Mouse (Mus musculus) intestine, postnatal 0 days (tissue): ENCODE results near the gene Atp1a1. TPM values are rescaled to one million over a fixed set of nuclear protein-coding genes. Genes with fewer than 3 reads are reported as not detected.

ENCODE experiments used
- ATAC-seq: fragments of 200-750 bp; cut with Nextera tagmentation; 2 replicates; pipeline ENCODE4 v1.8.0; 2017; ENCODE audit warnings: mild to moderate bottlenecking, moderate TSS enrichment, moderate library complexity
- H3K27ac ChIP-seq: fragments of 300-500 bp; sonication (generic); 2 replicates; pipeline ENCODE4 v1.5.1; 2014; ENCODE audit warnings: mild to moderate bottlenecking, low read depth, low read length, moderate library complexity
- H3K27me3 ChIP-seq: fragments of 300-500 bp; sonication (generic); replicated peaks from 2 replicates; pipeline ENCODE4 v1.6.1; 2014; ENCODE audit warnings: low read length, mixed read lengths; ENCODE audit not compliant: control insufficient read depth, insufficient read depth
- H3K36me3 ChIP-seq: fragments of 300-500 bp; sonication (generic); 2 replicates; pipeline ENCODE4 v1.6.1; 2014; ENCODE audit warnings: mild to moderate bottlenecking, moderate library complexity; ENCODE audit not compliant: control insufficient read depth, insufficient read depth
- H3K4me1 ChIP-seq: fragments of 300-500 bp; sonication (generic); replicated peaks from 2 replicates; pipeline ENCODE4 v1.6.1; 2014; ENCODE audit warnings: antibody characterized with exemption, low read length, mixed read lengths; ENCODE audit not compliant: control insufficient read depth, insufficient read depth
- H3K4me2 ChIP-seq: fragments of 300-500 bp; sonication (generic); replicated peaks from 2 replicates; pipeline ENCODE4 v1.6.1; 2014; ENCODE audit warnings: low read depth, mild to moderate bottlenecking, moderate library complexity
- H3K4me3 ChIP-seq: fragments of 300-500 bp; sonication (generic); 2 replicates; pipeline ENCODE4 v1.5.1; 2014; ENCODE audit warnings: low read depth, low read length
- H3K9ac ChIP-seq: fragments of 300-500 bp; sonication (generic); 2 replicates; pipeline ENCODE4 v1.6.1; 2014; ENCODE audit warnings: mild to moderate bottlenecking, low read depth, low read length
- H3K9me3 ChIP-seq: fragments of 300-500 bp; sonication (generic); 2 replicates; pipeline ENCODE4 v1.6.1; 2016; ENCODE audit warnings: mixed run types; ENCODE audit not compliant: control insufficient read depth
- CTCF ChIP-seq: sonication (generic); IDR thresholded peaks from 2 replicates; pipeline ENCODE4 v1.5.1; 2016; ENCODE audit warnings: low read depth, mild to moderate bottlenecking, control low read depth, antibody characterized with exemption, moderate library complexity
- WGBS: fragments of 180-500 bp; shearing (Covaris S2); extraction: QIAGEN DNeasy Blood & Tissue Kit; methylation state at CpG from one replicate; pipeline ENCODE4 v1.1.7; 2014; 5-methylcytosine and 5-hydroxymethylcytosine counted together
- polyA plus RNA-seq: library from polyadenylated mRNA; unstranded; fragments of >200 nt; fragmentation: Nextera tagmentation; extraction: Ambion mirVana; gene quantifications from 2 replicates; pipeline ENCODE4 v1.2.1, GENCODE M21; 2015

The Atp1a1 gene
- polyA plus RNA-seq, 1 experiment from 2014 or later: 318 TPM

GRCm38 (mm10) chr3:101592281-101593265, 11.9 kb downstream of the Atp1a1 start:
- WGBS: 86% methylated on average over 21 of the region's 21 CpGs
- Histone ChIP-seq H3K9ac (no peak overlapping the region), H3K27me3 (no peaks in the 10 kb centered on the region), H3K27ac (no peak overlapping the region; the same call in 1 of the 2 replicates), H3K4me1 (peaks cover 12% of the 10 kb centered on the region), H3K36me3 (peaks cover 79% of the 10 kb centered on the region), H3K4me2 (no peak overlapping the region), H3K9me3 (no peaks in the 10 kb centered on the region), H3K4me3 (no peak overlapping the region)
- no peak for TF ChIP-seq CTCF
- ATAC-seq: no peak

DNA sequence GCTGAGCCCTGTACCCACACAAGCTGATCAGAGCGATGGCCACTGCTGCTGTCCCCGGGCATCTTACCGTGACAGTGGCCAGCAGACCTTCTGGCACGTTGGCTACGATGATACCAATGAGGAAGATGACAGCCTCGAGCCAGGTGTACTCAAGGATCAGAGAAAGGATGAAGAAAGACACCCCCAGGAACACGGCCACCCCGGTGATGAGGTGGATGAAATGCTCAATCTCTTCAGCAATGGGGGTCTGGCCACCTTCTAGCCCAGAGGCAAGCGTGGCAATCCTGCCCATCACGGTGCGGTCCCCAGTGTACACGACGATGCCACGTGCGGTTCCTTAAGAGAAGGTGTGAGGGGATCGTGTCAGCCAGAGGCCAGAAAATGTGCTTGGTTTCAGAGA, 14.1 kb downstream of the Atp1a1 start:
- Histone ChIP-seq H3K4me2 (no peak overlapping the region), H3K27me3 (no peaks in the 10 kb centered on the region), H3K36me3 (peaks cover 100% of the 10 kb centered on the region), H3K27ac (no peak overlapping the region), H3K4me3 (no peak overlapping the region), H3K9me3 (no peaks in the 10 kb centered on the region), H3K9ac (no peak overlapping the region), H3K4me1 (no peaks in the 10 kb centered on the region)
- no peak for TF ChIP-seq CTCF
- ATAC-seq: no peak
- 94% methylated on average over 16 of the region's 16 CpGs for WGBS

DNA sequence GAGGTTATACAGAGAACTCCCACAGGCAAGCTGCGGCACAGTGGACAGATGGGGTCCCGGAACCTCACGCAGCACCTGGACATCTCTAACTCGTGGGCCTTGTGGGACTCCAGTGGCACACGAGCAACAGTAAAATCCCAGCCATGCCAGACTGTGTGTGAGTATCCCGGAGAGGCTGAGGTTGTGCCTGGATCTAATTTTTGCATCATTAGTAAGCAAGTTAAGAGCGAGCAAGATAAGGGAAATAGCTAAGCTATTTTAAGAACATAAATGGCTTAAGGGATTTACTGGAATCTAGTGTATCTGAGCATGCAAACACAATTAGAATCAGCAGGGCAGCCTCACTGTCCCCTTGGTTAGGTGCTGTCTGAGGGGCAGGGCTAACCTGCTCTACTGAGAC, 16.2 kb downstream of the Atp1a1 start:
- H3K36me3 ChIP-seq: peaks cover 99% of the 10 kb centered on the region
- WGBS: 82% methylated on average over 7 of the region's 7 CpGs
- H3K4me1 ChIP-seq: no peaks in the 10 kb centered on the region
- H3K9ac ChIP-seq: no peak overlapping the region
- no peak for TF ChIP-seq CTCF
- ATAC-seq: no peak
- H3K27me3 ChIP-seq: no peaks in the 10 kb centered on the region
- H3K4me2 ChIP-seq: no peak overlapping the region
- no peak overlapping the region for H3K27ac ChIP-seq
- no peaks in the 10 kb centered on the region for H3K9me3 ChIP-seq
- H3K4me3 ChIP-seq: no peak overlapping the region

DNA sequence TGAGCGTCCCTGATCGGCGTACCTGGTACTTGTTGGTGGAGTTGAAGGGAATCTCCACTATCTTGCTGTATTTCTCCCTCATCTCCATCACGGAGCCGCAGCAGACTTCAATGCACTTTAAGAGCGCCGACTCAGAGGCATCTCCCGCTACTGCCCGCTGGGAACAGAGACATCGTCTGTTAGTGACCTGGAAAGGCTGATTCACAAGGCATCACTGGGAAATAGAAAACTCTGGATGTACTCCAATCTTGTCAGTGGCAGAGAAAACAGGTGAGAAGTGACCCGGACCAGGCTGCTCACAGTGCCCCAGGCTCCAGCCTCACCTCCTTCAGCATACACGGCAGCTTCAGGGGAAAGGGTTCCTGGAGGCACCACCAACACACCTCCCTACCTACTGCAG, 17.7 kb downstream of the Atp1a1 start:
- H3K9me3 ChIP-seq: no peaks in the 10 kb centered on the region
- no peak overlapping the region for H3K4me2 ChIP-seq
- H3K4me3 ChIP-seq: no peak overlapping the region
- ATAC-seq: no peak
- WGBS: 87% methylated on average over 12 of the region's 12 CpGs
- H3K27ac ChIP-seq: no peak overlapping the region
- H3K4me1 ChIP-seq: no peaks in the 10 kb centered on the region
- no peak for TF ChIP-seq CTCF
- no peak overlapping the region for H3K9ac ChIP-seq
- H3K36me3 ChIP-seq: peaks cover 99% of the 10 kb centered on the region
- H3K27me3 ChIP-seq: no peaks in the 10 kb centered on the region

DNA sequence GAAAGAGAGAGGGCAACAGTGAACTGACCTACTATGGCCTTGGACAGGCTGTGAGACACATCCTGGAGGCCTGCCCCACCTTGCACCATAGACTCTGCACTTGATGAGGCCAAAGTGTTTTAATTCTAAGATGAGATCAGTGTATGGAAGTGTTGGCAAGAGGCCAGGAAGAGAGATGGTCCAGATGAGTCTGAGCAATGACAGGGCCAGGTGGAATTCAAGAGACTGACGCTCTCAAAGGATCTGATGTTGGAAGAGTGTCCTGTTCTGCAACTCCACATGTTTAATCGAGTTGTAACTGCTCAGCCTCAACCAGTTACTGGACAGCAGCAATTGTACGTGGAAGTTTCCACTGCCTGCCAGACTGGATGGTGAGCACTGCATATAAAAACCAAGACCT, 26.4 kb downstream of the Atp1a1 start:
- Histone ChIP-seq H3K36me3 (peaks cover 79% of the 10 kb centered on the region), H3K9ac (no peak overlapping the region), H3K4me1 (no peaks in the 10 kb centered on the region), H3K9me3 (no peaks in the 10 kb centered on the region), H3K27me3 (no peaks in the 10 kb centered on the region), H3K4me2 (no peak overlapping the region), H3K4me3 (no peak overlapping the region), H3K27ac (peak overlapping the region; percentile 46; the same call in 1 of the 2 replicates)
- no peak for ATAC-seq
- TF ChIP-seq CTCF: no peak
- WGBS: 65% methylated on average over 3 of the region's 3 CpGs

GRCm38 (mm10) chr3:101577361-101577760, 27.1 kb downstream of the Atp1a1 start:
- WGBS: 61% methylated on average over 5 of the region's 5 CpGs
- TF ChIP-seq CTCF: no peak
- H3K4me3 ChIP-seq: no peak overlapping the region
- no peaks in the 10 kb centered on the region for H3K9me3 ChIP-seq
- H3K4me1 ChIP-seq: no peaks in the 10 kb centered on the region
- ATAC-seq: no peak
- no peak overlapping the region for H3K9ac ChIP-seq
- H3K27me3 ChIP-seq: no peaks in the 10 kb centered on the region
- no peak overlapping the region for H3K27ac ChIP-seq
- peaks cover 72% of the 10 kb centered on the region for H3K36me3 ChIP-seq
- H3K4me2 ChIP-seq: no peak overlapping the region
